Mouse (Mus musculus) left cerebral cortex, postnatal 36 days (tissue): ENCODE results near the gene Ghrl. TPM values are rescaled to one million over a fixed set of nuclear protein-coding genes. Genes with fewer than 3 reads are reported as not detected.
"Not testable (repeated sequence)": the region's sequence is repeated elsewhere in the genome, so short reads cannot be mapped to it uniquely, and the experiment has no call there.

ENCODE experiments used
- DNase-seq, 2 experiments: peaks; one replicate each; pipeline ENCODE4 v3.0.0; 2021 to 2022; ENCODE audit warnings: low spot score in 2 of 2, mixed read lengths in 1 of 2
- intact Hi-C: fragments of 180-260 bp; cut with DNase I; formaldehyde crosslinking; loops from one replicate; pipeline ENCODE4 v1.15.1; 2025
- total RNA-seq, 2 experiments: library from RNA; stranded (reverse); gene quantifications; 2 replicates each; pipeline ENCODE4 v1.2.3; 2021

Gene Ghrl
- total RNA-seq: not detected

DNA sequence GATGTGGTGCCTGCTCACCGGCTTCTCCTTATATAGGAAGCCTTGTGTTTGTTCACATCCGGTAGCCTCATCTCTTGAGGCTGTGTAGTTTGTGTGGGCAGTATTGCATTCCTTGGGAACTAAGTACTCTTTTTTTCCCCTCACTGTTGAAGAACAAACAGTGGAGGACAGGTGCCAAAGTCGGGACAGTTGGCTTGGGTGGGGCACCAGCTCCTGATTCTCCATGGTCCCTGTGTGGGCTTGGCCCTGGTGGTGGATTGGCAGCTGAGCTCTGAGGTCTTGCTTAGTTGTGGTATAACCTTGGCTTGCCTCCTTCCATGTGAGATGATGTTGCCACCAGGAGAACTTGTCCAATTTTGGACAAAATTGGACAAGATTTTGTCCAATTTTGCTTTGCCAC lies at the start of gene Ghrl:
Gene Ghrl, minus strand, starts transcription at position 3 of the 400 bp plus-strand sequence.
- no peak for DNase-seq
- intact Hi-C loops: no loop called here

DNA sequence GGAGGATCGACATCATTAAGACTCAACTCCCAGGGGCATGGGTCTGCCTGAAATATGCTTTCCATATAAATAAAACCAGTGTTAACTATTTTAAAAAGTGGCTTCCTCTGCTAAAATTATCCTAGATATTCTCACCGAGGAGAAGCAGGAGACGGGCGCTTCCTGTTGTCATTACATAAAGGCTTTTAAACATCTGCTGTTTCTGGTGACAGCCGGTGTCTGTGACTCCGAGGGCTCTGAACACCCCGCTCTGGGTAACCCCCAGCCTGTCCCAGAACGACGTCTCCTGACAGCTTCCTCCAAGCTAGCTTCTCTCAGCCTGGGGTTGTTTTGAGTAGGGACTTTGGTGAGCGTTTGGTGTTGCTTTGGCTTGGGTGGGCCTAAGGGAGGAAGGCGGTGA lies 49.1 kb upstream of the Ghrl start:
- intact Hi-C loops: no loop called here
- peak in 1 of 2 experiments; percentile 46 for DNase-seq

DNA sequence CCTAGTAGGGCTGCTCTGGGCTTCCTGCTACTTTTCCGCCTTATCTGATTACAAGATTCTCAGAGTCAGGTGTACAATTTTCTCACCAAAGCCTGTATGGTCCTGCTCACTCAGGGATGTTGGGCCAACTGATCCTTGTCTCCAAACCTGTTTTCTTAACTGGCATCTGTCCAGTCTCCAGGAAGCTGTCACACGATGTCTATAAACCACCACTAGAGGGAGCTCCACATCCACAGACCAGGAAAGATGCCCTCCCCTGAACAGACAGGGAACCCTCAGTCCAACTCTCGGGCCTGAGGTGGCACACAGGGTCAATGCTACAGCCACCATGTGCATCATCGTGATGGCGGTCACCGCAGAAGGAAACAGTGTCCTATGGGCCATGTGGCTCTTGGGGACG lies 42.0 kb upstream of the Ghrl start:
- peak; percentile 56 to 58 for DNase-seq
- intact Hi-C loops: loop anchor here (2.0 kb wide), 1 partner anchor 313 kb away; no protein-coding TSS in a partner anchor

DNA sequence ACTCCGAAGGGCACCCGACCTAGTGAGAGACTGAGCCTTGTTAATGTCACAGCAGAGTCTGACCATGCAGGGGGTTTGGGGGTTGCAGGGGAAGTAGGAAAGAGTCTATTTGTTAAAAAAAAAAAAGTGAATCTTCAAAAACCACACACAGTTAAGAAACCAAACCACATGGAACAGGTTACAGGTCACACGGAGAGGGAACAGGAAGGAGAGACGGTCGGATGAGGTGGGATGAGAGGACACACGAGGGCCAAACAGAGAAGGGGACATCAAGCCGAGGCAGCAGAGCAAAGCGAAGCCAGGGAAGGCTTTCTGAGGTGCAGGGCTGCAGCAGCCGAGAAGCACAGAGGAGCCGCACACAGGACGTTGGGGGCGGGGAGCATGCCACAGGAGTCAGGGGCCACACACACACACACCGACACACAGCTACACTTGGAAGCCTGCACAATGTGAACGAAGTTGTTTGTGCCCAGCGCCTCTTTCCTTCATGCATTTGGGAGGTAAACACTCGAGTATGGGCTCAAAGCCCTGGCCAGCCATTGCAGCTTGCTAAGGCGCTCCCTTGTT lies 29.5 kb upstream of the Ghrl start:
- no peak for DNase-seq
- intact Hi-C loops: no loop called here

DNA sequence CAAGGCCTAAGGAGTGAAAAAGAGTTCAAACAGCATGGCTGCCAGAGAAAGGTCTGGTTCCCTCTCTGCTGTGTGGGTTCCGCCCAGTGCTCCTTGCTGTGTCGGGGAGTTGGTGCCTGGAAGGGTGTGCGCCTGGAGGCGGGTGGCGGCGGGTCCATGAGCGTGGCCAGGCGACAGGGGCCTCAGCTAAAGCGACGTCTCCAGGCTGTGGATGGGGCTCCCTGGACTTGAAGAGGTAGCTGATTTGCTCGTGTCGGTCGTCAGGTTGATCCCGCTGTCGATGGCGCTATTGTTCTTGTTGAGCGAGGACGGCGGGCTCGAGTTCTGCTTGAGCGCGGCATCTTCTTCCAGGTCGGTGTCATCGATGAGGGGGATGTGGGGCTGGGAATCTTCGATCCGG lies 28.7 kb upstream of the Ghrl start:
- DNase-seq: peak in 1 of 2 experiments; percentile 53
- intact Hi-C loops: no loop called here

DNA sequence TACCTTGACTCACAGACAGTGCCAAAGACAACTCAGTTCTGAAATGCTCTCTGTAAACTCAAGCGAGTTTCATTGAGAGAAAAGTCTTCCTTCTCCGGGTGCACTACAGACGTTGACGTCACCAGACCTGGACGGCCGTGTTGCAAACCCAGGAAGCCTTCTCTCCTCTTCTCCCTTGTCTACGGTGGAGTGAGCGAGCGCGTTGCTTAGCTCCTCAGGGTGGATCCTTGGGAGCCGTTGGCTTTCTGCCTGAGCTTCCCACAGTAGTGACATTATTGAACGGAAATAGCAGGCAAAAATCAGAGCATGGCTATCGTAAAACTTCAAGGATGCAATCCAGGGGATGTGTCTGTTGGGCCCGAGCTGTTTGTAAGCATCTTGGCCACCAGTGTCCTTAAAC lies 27.6 kb upstream of the Ghrl start:
- DNase-seq: no peak
- intact Hi-C loops: no loop called here

DNA sequence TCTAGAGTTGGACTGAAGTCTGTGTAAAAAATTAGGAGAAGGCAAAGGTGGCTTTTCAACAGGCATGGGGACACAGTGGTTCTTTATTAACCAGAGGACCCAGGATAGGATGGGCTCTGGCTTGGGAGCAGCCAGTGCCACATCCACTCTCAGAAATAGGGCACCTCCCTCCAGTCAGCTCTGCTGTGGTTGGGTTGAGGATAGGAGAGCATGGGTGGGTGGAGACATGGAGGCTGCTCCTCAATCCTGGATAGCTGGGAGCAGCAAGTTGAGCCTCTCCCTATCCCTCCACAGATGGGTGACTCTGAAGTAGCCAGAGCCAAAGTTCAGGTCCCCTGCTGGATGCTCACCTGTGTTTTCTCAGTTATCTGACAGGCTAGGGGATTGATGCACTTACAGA lies 25.4 kb upstream of the Ghrl start:
- intact Hi-C loops: no loop called here
- DNase-seq: no peak

DNA sequence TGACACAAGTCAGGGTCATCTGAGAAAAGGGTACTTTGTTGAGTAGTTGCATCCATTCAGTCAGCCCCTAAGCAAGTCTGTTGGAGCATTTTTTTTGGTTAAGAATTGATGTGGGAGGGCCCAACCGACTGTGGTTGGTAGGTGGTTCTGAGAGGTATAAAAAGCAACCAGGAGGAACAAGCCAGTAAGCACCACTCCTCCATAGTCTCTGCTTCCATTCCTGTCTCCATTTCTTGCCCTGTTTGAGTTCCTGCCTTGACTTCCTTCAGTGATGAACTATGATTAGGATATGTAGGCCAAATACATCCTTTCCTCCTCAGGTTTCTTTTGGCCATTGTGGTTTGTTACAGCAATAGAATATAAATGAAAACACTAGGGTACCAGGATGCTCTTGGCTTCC lies 23.4 kb upstream of the Ghrl start:
- intact Hi-C loops: no loop called here
- peak in 1 of 2 experiments; percentile 21 for DNase-seq

DNA sequence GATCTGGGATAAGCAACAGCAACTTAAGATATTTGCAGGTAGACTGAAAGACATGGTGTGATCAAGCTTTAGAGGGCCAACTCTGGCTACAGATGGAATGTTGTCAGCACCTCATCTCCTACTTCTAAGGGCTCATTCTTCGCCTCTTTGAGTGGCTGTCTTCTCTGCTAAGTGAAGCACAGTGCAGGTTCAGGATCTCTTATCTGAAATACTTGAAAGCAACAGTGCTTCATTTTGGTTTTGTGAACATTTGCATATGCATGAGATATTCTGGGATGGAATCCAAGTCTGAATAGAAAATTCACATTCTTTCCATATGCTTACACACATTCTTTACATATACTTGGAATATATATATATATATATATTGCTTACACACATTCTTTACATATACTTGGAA lies 22.6 kb upstream of the Ghrl start:
- intact Hi-C loops: no loop called here
- DNase-seq: peak in 1 of 2 experiments; percentile 16

DNA sequence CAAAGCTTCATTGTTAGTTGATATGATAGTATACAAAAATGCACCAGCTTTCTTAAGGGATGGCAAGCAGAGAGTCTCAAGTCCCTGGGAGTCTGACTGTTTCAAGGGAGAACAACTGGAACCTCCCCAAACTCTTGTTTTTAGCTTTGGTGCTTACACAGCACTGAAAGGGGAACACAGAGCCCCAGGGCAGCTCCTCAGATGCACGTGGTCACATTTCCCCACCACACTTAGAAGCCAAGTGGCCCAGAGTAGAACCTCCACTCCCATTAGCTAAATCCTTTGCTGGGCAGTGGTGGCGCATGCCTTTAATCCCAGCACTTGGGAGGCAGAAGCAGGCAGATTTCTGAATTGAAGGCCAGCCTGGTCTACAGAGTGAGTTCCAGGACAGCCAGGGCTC lies 21.7 kb upstream of the Ghrl start:
- no peak for DNase-seq
- intact Hi-C loops: no loop called here

DNA sequence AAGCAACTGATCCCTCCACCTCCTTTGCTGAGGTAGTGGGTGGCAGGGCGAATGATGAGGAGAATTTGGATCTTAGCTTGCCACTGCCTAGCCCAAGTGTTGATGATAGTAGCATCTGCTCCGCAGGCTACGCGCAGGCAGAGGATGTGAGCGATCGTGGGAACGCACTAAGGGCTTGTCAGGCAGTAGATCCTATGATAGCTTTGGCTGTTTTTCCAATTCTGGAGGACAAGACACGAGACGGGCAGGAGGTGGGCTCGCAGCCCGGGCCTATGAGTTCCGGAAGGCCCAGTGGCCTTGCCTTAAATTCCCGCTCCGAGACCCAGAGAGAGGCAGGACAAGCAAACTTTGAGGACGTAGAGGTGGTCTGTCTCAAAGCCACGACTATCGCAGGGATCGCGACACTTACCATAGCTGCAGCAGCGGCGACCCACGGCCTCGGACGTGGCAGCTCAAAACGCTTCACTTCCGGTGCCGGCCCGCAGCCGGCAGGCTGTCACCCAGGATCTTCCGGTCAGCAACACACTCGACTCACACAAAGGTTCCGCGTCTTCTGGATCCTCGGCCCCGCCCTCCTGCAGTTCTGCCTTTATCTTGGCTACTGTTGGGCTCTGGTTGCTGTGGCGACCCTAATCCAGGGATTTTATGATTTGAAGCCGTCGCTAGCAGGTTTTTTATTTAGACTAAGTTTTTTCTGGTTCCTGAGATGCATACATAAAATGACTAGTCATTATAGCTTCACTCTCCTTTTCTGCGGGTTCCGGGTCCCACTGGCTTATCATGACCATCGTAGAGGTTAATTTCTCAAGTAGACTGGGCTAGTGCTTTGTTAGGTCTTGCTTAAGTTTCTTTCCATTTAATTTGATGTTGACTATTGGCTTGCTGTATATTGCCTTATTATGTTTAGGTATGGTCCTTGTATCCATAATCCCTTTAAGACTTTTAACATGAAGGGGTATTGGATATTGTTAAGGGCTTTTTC lies 20.8 kb upstream of the Ghrl start, which contains the start of gene Sec13:
Gene Sec13, minus strand, starts transcription at position 508 of the 982 bp plus-strand sequence.
- intact Hi-C loops: no loop called here
- DNase-seq: peak; percentile 86 to 88

DNA sequence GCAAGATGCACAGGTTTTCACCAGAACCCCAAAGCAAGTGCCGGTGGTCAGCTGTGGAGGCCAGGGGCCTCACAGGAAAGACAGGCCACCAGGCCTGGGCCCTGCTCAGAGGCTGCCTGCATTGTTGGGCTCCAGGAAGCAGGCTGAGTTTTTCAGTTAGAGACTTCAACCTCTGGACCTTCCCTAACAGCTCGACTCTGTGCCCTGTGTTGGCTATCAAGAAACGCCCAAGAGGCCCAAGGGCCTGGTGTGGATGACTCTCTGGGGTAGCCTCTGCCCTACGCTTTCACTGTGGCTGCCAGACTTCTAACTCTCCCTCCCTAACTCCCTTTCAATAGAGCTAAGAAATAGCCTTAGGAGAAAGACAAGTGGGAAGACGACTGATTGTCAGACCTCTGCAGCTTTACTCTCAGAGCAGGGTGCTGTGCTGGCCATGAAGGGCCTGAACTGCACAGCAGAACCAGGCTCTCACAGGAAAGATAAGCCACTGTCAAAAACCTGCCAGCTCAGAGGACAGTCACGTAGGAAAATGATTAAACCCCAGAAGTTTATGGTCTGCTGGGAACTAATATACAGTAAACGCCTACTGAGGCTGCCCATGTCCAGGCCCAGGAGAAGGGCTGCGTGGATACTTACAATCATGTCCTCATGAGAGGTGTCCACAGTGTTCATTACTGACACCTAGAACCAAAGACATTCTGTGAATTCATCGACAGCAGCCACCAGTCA lies 17.8 kb upstream of the Ghrl start:
- intact Hi-C loops: no loop called here
- no peak for DNase-seq

DNA sequence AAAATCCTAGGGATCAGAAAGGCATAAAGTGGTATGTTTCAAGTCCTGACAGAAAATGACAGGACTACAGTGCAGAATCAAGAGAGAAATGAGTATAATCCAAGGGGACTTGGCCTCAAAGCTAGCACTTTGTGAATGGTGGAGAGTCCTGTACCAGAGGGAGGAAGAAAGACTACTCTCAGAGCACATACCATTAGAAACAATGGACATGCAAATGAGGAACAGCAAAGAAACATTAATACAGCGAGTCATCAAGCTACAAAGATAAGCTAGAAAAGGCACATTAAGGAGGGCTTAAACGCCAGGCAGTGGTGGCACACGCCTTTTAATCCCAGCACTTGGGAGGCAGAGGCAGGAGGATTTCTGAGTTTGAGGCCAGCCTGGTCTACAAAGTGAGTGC lies 11.6 kb upstream of the Ghrl start:
- intact Hi-C loops: no loop called here
- DNase-seq: no peak

DNA sequence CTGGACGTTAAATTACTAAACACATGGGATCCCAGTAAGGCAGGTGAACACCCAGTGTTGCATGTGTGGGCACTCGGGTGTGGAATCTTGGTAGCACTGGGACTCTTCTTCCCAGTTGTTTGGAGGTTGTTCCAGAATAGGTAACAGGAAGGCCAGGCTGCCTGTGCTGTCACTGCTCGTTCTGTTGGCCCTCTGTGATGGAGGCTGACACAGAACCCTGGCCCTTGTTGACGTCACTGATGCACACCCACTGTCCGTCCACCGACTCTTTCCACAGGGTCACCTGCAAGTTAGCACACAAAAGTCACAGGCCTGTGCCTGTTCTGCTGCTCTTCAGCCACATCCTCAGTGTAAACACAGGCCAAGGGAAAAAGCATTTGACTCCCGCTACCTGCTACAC lies 8.5 kb upstream of the Ghrl start:
- no peak for DNase-seq
- intact Hi-C loops: no loop called here

DNA sequence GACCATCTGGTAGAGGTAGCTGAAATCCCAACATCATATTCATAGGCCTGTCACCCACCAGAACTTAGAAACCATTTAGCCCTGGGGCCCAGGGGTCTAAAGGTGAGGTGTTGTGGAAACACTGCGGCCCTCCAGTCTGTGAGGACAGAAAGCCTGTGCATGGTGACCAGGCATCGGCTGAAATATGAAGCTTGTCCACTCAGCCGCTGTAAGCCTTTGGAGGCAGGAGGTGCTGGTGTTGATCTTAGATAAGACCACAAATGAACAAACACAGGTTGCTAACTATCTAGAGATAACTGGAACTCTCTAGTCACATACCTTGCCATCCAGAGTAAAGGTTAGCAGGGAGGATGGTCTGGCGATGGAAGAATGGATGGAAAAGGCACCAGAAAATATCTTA lies 1.4 kb upstream of the Ghrl start:
- no peak for DNase-seq
- intact Hi-C loops: no loop called here

DNA sequence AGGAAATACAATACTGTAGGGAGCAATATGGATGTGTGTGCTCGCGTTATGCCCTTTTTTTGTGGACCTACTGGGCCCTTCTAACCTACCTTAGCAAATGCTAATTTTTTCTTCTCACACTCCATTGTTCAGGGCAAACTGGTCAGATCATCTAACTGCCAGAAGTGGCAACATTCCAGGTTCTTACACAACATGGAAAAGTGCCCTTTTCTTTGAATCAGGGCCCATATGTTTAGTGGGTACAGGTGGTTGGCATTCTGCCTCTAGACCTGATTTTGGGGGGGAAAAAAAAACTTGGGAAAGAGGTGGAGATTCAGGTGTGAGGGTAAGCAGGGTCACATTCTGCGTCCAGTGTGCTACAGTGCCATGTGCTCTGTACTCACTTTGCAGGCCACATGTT lies 2.1 kb downstream of the Ghrl start:
- intact Hi-C loops: no loop called here
- no peak for DNase-seq

DNA sequence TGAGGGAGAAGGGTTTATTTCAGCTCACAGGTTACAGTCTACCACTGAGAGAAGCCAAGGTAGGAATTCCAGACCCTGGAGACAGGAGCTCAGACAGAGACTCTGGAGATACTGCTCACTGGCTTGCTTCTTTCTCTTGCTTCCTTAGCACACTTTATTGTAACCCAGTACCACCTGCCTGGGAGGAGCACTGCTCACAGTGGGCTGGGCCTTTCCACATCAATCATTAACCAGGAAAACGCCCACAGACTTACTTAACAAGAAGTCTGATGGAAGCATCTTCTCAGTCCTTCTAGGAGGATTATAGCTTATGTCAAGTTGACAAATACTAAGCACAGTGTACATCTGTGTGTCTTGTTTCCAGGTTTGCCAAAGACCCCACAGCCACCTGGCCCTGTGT lies 4.9 kb downstream of the Ghrl start:
- no peak for DNase-seq
- intact Hi-C loops: no loop called here

DNA sequence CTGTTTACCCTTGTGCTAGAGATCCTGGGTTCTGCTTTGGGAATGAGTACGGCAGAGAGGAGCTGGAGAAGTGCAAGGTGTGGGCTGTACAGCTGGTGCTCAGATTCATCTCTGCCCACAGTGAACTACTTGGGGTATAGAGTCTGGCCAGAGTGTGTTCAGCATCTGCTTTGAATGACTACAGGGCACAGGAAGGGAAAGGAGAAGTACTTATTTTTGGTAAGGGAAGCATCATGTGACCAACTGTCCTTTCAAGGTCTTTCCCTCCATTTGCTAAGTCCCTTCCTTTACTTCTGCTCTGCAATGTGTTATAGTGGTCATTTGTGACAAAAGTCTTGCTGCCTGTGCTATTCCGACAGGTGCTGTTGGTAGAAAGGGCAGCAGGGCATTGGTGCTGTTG lies 5.4 kb downstream of the Ghrl start:
- intact Hi-C loops: no loop called here
- DNase-seq: no peak

DNA sequence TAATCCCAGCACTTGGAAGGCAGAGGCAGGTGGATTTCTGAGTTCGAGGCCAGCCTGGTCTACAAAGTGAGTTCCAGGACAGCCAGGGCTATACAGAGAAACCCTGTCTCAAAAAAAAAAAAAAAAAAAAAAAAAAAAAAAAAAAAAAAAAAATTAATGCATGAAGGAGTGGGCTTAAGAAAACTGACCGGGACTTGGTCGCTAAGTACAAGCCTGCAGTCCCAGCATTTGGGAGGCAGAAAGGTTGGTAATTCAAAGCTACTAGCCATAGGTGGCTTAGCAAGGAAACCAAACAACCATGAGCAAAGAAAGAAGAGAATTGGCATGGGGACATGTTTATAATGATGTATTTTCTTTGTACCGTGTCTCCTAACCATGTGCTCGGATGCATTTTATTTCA lies 6.3 kb downstream of the Ghrl start:
- intact Hi-C loops: not testable (repeated sequence)

DNA sequence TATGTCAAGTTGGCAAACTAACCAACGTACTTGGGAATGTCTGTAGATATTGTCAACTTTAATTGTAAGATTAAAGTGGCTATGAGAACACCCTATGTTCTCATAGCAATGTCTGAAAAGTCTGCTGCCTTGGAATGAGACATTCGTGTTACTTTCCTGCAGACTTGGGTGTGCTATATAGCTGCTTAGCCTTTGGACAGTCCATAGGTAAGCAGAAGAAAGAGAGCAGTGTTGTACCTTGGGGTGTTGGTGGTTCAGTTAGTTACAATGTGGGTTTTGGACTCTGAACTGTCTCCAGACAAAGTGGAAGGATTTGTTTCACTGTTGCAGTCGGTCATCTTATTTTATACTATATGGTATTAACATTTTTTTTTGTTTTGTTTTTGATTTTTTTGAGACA lies 7.0 kb downstream of the Ghrl start:
- DNase-seq: no peak
- intact Hi-C loops: no loop called here

More for the DNA sequence above, 6.3 kb downstream of the Ghrl start:
- not testable (repeated sequence) for DNase-seq
